Mouse (Mus musculus) MEL (cell line): Measurements from ENCODE around the gene Tspan13.

Source experiments
- EP300 ChIP-seq, 2 experiments: IDR thresholded peaks; 2 replicates each; pipeline ENCODE4 v1.6.1; 2011; ENCODE audit warnings: improper control_type of control experiment in 2 of 2, low read length in 2 of 2, low read depth in 1 of 2, mild to moderate bottlenecking in 1 of 2
- HCFC1 ChIP-seq: IDR thresholded peaks from 2 replicates; pipeline ENCODE4 v1.6.1; 2012; ENCODE audit warnings: low read depth, mild to moderate bottlenecking, inconsistent platforms, low read length, improper control_type of control experiment, moderate library complexity
- POLR2AphosphoS2 ChIP-seq: IDR thresholded peaks from 2 replicates; pipeline ENCODE4 v1.6.1; 2011; ENCODE audit warnings: low read length, improper control_type of control experiment

- TF ChIP-seq EP300 (IDR thresholded peaks at IDR 0.05; ENCODE audit: low read depth in 1 of 2, low read length in 2 of 2) (no peak), HCFC1 (no peak), POLR2AphosphoS2 (no peak)
These were observed 6.8 kb downstream of the Tspan13 start for GRCm38 (mm10) chr12:36035501-36035900.
